ENCODE assay signal across 12 mouse cellular contexts in genomic region chr2:11160696-11161095, GRCm38 (mm10).
"Had no signal": no experiment of that assay in that cellular context is flagged by ENCODE, and none has a peak within 500 bp of the region (broad histone marks: within the 10 kb centered on the region; RNA-seq: fewer than 3 reads in every experiment).

No protein-coding gene starts in this region.

- DNase-seq: kidney, postnatal 25 days; layer of hippocampus, adult 9-11 months; layer of hippocampus, postnatal 36 days; liver, postnatal 0 days; lung, embryonic 14.5 days; midbrain, embryonic 14.5 days; right cerebral cortex, adult 18-20 months; right cerebral cortex, postnatal 14 days; right cerebral cortex, postnatal 4 days; spleen, adult 18-20 months had no signal

- ATAC-seq: intestine, postnatal 0 days; liver, postnatal 0 days; lung, postnatal 0 days had no signal
